Mouse (Mus musculus) limb, embryonic 12.5 days (tissue): Measurements from ENCODE around the gene Srek1ip1. TPM values are rescaled to one million over a fixed set of nuclear protein-coding genes. Genes with fewer than 3 reads are reported as not detected.

Source experiments
- ATAC-seq: fragments of 200-750 bp; cut with Nextera tagmentation; 2 replicates; pipeline ENCODE4 v1.8.0; 2017; ENCODE audit warnings: low read depth, moderate TSS enrichment; ENCODE audit not compliant: insufficient number of reproducible peaks, insufficient read depth, low FRiP score, low TSS enrichment
- H3K27ac ChIP-seq: fragments of 300-500 bp; sonication (generic); 2 replicates; pipeline ENCODE4 v1.5.1; 2016; ENCODE audit warnings: mild to moderate bottlenecking, moderate library complexity
- H3K27me3 ChIP-seq: fragments of 300-500 bp; sonication (generic); 2 replicates; pipeline ENCODE4 v1.6.1; 2016; ENCODE audit warnings: mild to moderate bottlenecking, moderate library complexity
- H3K36me3 ChIP-seq: fragments of 300-500 bp; sonication (generic); 2 replicates; pipeline ENCODE4 v1.6.1; 2016; ENCODE audit warnings: mild to moderate bottlenecking, moderate library complexity
- H3K4me1 ChIP-seq: fragments of 300-500 bp; sonication (generic); replicated peaks from 2 replicates; pipeline ENCODE4 v1.6.1; 2016
- H3K4me2 ChIP-seq: fragments of 300-500 bp; sonication (generic); 2 replicates; pipeline ENCODE4 v1.6.1; 2016; ENCODE audit warnings: mild to moderate bottlenecking, moderate library complexity
- H3K4me3 ChIP-seq: fragments of 300-500 bp; sonication (generic); replicated peaks from 2 replicates; pipeline ENCODE4 v1.5.1; 2016; ENCODE audit warnings: mild to moderate bottlenecking
- H3K9ac ChIP-seq: fragments of 300-500 bp; sonication (generic); replicated peaks from 2 replicates; pipeline ENCODE4 v1.6.1; 2016; ENCODE audit warnings: mild to moderate bottlenecking, moderate library complexity
- H3K9me3 ChIP-seq: fragments of 300-500 bp; sonication (generic); 2 replicates; pipeline ENCODE4 v1.6.1; 2016; ENCODE audit warnings: mild to moderate bottlenecking, moderate library complexity
- WGBS: fragments of 180-500 bp; shearing (Covaris S2); methylation state at CpG from one replicate; pipeline ENCODE4 v1.1.7; 2016; 5-methylcytosine and 5-hydroxymethylcytosine counted together
- polyA plus RNA-seq: library from polyadenylated mRNA; unstranded; fragments of >200 nt; fragmentation: Nextera tagmentation; extraction: Ambion mirVana; gene quantifications from 2 replicates; pipeline ENCODE4 v1.2.1, GENCODE M21; 2016

Gene Srek1ip1
- polyA plus RNA-seq, 1 experiment from 2014 or later: 26.8 TPM

DNA sequence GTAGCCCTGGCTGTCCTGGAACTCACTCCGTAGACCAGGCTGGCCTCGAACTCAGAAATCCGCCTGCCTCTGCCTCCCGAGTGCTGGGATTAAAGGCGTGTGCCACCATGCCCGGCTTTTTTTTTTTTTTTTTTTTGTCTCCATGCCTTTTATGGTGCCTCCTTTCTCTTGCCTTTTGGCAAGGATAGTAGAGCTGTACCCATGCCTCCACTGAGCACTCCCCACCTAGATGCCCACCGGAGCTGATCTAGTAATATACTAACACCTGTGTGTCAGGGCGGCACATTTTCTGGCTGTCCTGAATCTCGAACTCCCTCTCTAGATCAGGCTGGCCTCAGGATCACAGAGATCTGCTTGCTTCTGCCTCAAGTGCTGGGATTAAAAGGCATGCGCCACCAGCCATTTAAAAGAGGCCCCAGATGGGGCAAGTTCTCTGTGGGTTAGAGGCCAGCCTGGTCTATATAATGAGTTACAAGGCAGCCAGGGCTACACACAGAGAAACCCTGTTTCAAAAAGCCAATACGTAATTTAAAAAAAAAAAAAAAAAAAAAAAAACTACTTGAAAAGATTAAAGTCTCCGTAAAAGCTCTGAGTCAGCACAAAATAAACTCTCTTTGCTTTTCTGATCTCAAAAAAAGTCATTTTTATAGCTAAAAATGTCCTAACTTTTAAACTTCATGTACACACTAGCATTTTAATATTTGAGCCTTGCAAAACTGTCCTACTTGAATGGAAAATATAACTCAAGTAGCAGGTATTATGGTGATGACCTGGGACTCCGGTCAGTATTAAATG is 51.2 kb downstream of the Srek1ip1 start:
- WGBS: 85% methylated on average over 12 of the region's 13 CpGs
- H3K9me3 ChIP-seq: no peaks in the 10 kb centered on the region
- no peak overlapping the region for H3K27ac ChIP-seq
- H3K9ac ChIP-seq: no peak overlapping the region
- no peaks in the 10 kb centered on the region for H3K27me3 ChIP-seq
- no peak overlapping the region for H3K4me3 ChIP-seq
- H3K4me1 ChIP-seq: no peaks in the 10 kb centered on the region
- H3K36me3 ChIP-seq: peaks cover 4% of the 10 kb centered on the region
- no peak overlapping the region for H3K4me2 ChIP-seq
- no peak for ATAC-seq

- H3K4me2 ChIP-seq: no peak overlapping the region
- no peaks in the 10 kb centered on the region for H3K36me3 ChIP-seq
- no peak overlapping the region for H3K4me3 ChIP-seq
- no peaks in the 10 kb centered on the region for H3K27me3 ChIP-seq
- no peak overlapping the region for H3K27ac ChIP-seq
- no peak overlapping the region for H3K9ac ChIP-seq
- ATAC-seq: no peak
- WGBS: 82% methylated on average over 2 of the region's 2 CpGs
- no peaks in the 10 kb centered on the region for H3K4me1 ChIP-seq
- no peaks in the 10 kb centered on the region for H3K9me3 ChIP-seq
These were observed 61.4 kb downstream of the Srek1ip1 start for GRCm38 (mm10) chr13:104853645-104854044.

DNA sequence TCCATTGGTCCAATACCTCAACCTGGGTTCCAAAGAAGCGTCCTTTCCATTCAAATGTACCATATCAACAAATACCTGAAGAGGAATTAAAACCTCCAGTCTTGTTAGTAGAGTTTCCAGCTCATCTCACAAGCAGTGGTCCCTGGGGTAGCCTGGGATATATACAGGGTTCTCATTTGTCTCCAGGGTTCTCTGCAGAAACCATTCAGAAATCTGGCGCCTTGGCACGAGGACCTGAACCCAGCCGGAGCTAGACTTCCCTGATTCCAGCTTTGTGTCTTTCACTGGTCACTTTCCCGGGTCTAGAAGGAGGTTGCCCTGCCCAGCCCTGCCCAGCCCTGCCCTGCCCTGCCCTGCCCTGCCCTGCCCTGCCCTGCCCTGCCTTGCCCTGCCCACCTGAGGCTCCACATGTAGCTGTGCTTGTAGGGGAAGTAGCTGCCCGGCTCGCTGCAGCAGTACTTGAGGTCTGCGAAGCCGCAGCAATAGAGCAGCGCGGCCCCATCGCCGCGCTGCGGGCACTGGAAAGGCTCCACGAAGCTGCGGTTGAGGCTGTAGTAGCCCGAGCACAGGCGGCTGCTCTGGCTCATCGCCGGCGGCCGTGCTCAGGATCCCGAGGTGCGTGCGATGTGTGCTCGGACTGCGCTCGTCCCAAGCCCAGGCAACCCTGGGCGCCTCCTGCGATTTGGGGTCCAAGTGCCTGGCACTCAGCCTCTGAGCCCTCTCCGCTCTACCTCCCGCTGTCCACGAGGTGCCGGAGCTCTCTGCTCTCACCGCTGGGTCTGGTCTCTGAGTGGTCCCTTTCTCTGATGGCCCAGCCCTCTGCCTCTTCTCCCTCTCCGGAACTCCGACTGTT is 71.1 kb downstream of the Srek1ip1 start, which contains the start of gene Shisal2b:
Gene Shisal2b (minus strand): TSS at position 767 of the 853 bp plus-strand sequence.
- Histone ChIP-seq H3K9ac (peak within 1 kb of the TSS; percentile 61), H3K36me3 (no peaks in the 10 kb centered on the region), H3K4me1 (0 out of 2 replicates have a peak, but pooled peaks cover 3% of the 10 kb centered on the region), H3K4me3 (peak within 1 kb of the TSS; percentile 49), H3K27me3 (peaks cover 33% of the 10 kb centered on the region), H3K27ac (0 out of 2 replicates have a peak within 1 kb of the TSS, but pooled peaks have one; percentile 12), H3K9me3 (no peaks in the 10 kb centered on the region), H3K4me2 (peak within 1 kb of the TSS; percentile 82)
- WGBS: 5% methylated on average over 38 of the region's 38 CpGs
- peak; percentile 73 for ATAC-seq

- ATAC-seq: no peak
- Histone ChIP-seq H3K4me1 (0 out of 2 replicates have a peak, but pooled peaks cover 3% of the 10 kb centered on the region), H3K9ac (no peak overlapping the region), H3K9me3 (no peaks in the 10 kb centered on the region), H3K4me3 (no peak overlapping the region), H3K36me3 (no peaks in the 10 kb centered on the region), H3K27ac (no peak overlapping the region), H3K27me3 (peaks cover 31% of the 10 kb centered on the region), H3K4me2 (no peak overlapping the region)
- 85% methylated on average over 5 of the region's 5 CpGs for WGBS
These were observed 74.4 kb downstream of the Srek1ip1 start for GRCm38 (mm10) chr13:104866726-104867125.

DNA sequence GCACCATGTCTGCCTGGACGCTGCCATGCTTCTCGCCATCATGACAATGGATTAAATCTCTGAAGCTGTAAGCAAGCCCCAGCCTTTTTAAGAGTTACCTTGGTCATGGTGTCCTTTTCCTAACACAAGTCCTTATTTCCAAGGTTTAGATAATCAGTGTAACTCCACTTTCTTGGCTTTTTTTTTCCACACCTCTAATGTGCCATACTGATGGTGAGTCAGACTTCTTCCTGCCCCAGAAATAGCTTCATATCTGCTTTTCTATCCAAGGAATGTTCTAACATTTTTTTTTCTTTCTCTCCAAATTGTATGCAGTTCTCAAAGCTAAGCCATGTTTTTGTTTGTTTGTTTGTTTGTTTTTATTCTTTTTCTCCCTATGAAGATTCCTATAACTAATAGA is 77.6 kb downstream of the Srek1ip1 start:
- H3K36me3 ChIP-seq: no peaks in the 10 kb centered on the region
- 85% methylated on average over 2 of the region's 2 CpGs for WGBS
- H3K4me1 ChIP-seq: no peaks in the 10 kb centered on the region
- peaks cover 4% of the 10 kb centered on the region for H3K27me3 ChIP-seq
- H3K9me3 ChIP-seq: no peaks in the 10 kb centered on the region
- H3K9ac ChIP-seq: no peak overlapping the region
- ATAC-seq: no peak
- H3K27ac ChIP-seq: no peak overlapping the region
- H3K4me2 ChIP-seq: no peak overlapping the region
- H3K4me3 ChIP-seq: no peak overlapping the region

DNA sequence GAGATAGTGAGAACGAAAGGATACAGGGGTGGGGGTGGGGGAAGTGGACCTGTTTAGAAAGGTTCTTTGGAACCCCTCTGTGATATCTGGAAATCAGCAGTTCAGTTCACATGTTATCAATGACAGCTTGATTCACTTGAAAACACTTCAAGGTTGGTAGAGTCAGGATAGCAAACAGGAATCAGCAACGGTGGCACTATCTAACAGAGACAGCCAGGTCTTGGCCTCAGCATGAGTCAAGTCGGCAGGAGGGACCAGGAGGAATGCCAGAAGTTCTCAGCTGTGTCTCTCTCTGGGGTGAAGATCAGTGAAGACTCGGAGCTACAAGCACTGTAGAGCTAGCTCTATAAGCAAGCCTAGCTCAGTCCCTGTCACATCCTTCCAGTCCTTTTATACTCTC is 86.2 kb downstream of the Srek1ip1 start:
- no peaks in the 10 kb centered on the region for H3K36me3 ChIP-seq
- H3K9me3 ChIP-seq: no peaks in the 10 kb centered on the region
- no peak overlapping the region for H3K4me3 ChIP-seq
- H3K4me2 ChIP-seq: no peak overlapping the region
- 79% methylated on average over 4 of the region's 4 CpGs for WGBS
- H3K27me3 ChIP-seq: no peaks in the 10 kb centered on the region
- H3K27ac ChIP-seq: no peak overlapping the region
- H3K4me1 ChIP-seq: no peaks in the 10 kb centered on the region
- H3K9ac ChIP-seq: no peak overlapping the region
- ATAC-seq: no peak

GRCm38 (mm10) chr13:104883566-104884249 is 91.4 kb downstream of the Srek1ip1 start:
- no peak overlapping the region for H3K4me3 ChIP-seq
- H3K4me2 ChIP-seq: no peak overlapping the region
- H3K27ac ChIP-seq: no peak overlapping the region
- no peaks in the 10 kb centered on the region for H3K27me3 ChIP-seq
- ATAC-seq: no peak
- H3K4me1 ChIP-seq: no peaks in the 10 kb centered on the region
- H3K36me3 ChIP-seq: no peaks in the 10 kb centered on the region
- 35% methylated on average over 9 of the region's 16 CpGs for WGBS
- H3K9ac ChIP-seq: no peak overlapping the region
- no peaks in the 10 kb centered on the region for H3K9me3 ChIP-seq

DNA sequence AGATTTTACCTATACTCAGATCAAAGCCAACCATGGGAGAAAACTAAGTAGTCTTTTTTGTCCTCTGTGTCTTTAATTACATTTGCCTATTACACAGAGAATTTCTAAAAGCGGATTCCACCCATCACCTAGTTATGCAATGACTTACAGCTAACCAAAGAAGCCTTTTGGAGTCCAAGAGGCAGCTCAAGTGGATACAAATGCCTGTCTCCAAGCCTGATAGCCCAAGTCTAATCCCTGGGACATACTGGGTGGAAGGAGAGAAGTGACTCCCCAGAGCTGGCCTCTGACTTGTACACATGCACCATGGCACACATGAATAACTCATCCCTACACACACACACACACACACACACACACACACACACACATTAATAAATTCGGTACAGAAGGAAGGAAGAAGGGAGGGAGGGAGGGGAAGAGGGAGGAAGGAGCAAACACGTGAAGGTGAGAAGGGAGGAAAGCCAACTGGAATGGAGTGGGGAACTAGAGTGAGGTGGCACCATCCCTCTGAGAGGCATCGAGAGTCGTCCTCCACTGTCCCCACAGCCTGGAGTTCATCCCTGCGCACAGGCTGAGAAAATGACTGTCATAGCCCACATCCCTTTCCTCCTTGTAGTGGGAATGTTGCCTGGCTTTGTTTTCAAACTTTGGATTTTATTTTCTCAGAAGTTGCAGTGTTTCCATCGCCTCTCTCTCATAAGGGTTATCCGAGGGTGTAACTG is 94.2 kb downstream of the Srek1ip1 start:
- 68% methylated on average over 7 of the region's 8 CpGs for WGBS
- Histone ChIP-seq H3K27ac (no peak overlapping the region), H3K36me3 (no peaks in the 10 kb centered on the region), H3K9me3 (no peaks in the 10 kb centered on the region), H3K4me3 (no peak overlapping the region), H3K27me3 (no peaks in the 10 kb centered on the region), H3K4me2 (no peak overlapping the region), H3K4me1 (no peaks in the 10 kb centered on the region), H3K9ac (no peak overlapping the region)
- no peak for ATAC-seq
